8 mouse cellular contexts compared by ENCODE assay signal in the genomic region with DNA sequence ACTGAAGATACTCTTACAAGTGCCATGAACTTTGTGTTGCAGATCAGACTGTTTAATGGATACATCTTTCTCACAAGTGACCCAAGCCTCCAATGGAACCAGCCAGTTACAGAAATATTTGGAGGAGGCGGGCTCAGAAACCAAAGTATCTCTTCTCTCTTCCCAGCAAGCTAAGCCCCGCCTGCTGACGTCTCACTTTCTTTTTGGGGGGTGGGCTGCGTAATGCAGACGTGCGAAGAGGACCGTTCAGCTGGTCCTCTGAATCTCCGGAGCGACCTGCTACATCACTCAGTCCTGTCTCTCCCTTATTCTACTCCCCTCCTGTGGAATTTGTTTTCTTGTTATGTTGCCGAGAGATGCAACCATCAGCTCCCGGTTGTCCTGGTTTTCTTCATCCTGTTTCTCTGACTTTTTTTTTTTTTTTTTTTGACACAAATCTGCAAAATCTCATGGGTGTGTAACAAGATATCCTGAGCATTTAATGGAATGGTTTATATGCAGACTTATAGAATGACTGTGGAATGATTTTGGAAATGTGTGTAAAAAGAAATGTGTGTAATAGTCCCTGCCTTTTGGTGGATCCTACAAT. TPM values are rescaled to one million over a fixed set of nuclear protein-coding genes. Genes with fewer than 3 reads are reported as not detected.
A peak's percentile ranks its signal among the peaks of the same experiment; 100 is the strongest.
DNase-seq lines count a peak whose midpoint lies in the region; ATAC-seq lines count a peak whose summit lies in the region.

No protein-coding gene starts in this region.

- peak overlapping the region; percentile 67; the same call in 1 of the 2 replicates for H3K27ac ChIP-seq in forebrain, embryonic 16.5 days (ENCODE audit: low read length)
- H3K27ac ChIP-seq in hindbrain, embryonic 13.5 days: peak overlapping the region; percentile 58; the same call in 1 of the 2 replicates

- no peaks in the 10 kb centered on the region for H3K9me3 ChIP-seq in forebrain, embryonic 16.5 days (ENCODE audit: control insufficient read depth, low read length)
- no peaks in the 10 kb centered on the region for H3K9me3 ChIP-seq in hindbrain, embryonic 13.5 days

- DNase-seq in R1 (ENCODE audit: low read depth, low spot score): peak; percentile 91
- DNase-seq in cerebellum, adult 11-12 months: peak; percentile 91
- peak; percentile 83 to 87 for DNase-seq in layer of hippocampus, postnatal 36 days
- DNase-seq in lung, postnatal 10 days: peak; percentile 69
- peak; percentile 86 to 87 for DNase-seq in right cerebral cortex, adult 2 months (ENCODE audit: low spot score in 2 of 2)
- no peak for DNase-seq in urinary bladder, adult 18-20 months (ENCODE audit: low spot score in 2 of 2)

- H3K27me3 ChIP-seq in forebrain, embryonic 16.5 days (replicated peaks; ENCODE audit: control insufficient read depth, insufficient read depth, low read length): no peaks in the 10 kb centered on the region
- H3K27me3 ChIP-seq in hindbrain, embryonic 13.5 days: peaks cover 15% of the 10 kb centered on the region; the same call in 1 of the 2 replicates

- peak overlapping the region; percentile 53 for H3K9ac ChIP-seq in forebrain, embryonic 16.5 days (replicated peaks; ENCODE audit: low read depth, low read length)
- H3K9ac ChIP-seq in hindbrain, embryonic 13.5 days: peak overlapping the region; percentile 65

- H3K36me3 ChIP-seq in forebrain, embryonic 16.5 days (ENCODE audit: control insufficient read depth, insufficient read depth): no peaks in the 10 kb centered on the region
- H3K36me3 ChIP-seq in hindbrain, embryonic 13.5 days: no peaks in the 10 kb centered on the region

- ATAC-seq in forebrain, embryonic 16.5 days: peak; percentile 79
- ATAC-seq in hindbrain, embryonic 13.5 days (ENCODE audit: low FRiP score): peak; percentile 55

- H3K4me2 ChIP-seq in forebrain, embryonic 16.5 days (ENCODE audit: low read length): peak overlapping the region; percentile 53
- peak overlapping the region; percentile 51 for H3K4me2 ChIP-seq in hindbrain, embryonic 13.5 days

- peaks cover 3% of the 10 kb centered on the region; the same call in 1 of the 2 replicates for H3K4me1 ChIP-seq in forebrain, embryonic 16.5 days (replicated peaks; ENCODE audit: control insufficient read depth, insufficient read depth, low read length)
- peaks cover 18% of the 10 kb centered on the region for H3K4me1 ChIP-seq in hindbrain, embryonic 13.5 days (replicated peaks)

- peak overlapping the region; percentile 51 for H3K4me3 ChIP-seq in forebrain, embryonic 16.5 days (replicated peaks; ENCODE audit: low read length)
- peak overlapping the region; percentile 43 for H3K4me3 ChIP-seq in hindbrain, embryonic 13.5 days

- under 1% methylated on average over 11 of the region's 11 CpGs for WGBS in forebrain, embryonic 16.5 days
- WGBS in hindbrain, embryonic 13.5 days: under 1% methylated on average over 11 of the region's 11 CpGs

RNA-seq across cellular contexts. Expression of gene Slc2a3, which starts 40.3 kb away (rescaled TPM):
- polyA plus RNA-seq in forebrain, embryonic 16.5 days (2015; fragmentation: Nextera tagmentation; extraction: Ambion mirVana): 25.9 and 33.7 TPM in 2 replicates
- 21.1 and 22.7 TPM in 2 replicates for polyA plus RNA-seq in hindbrain, embryonic 13.5 days (2015; fragmentation: Nextera tagmentation; extraction: Ambion mirVana)
- 100 to 1,000 TPM; 110 to 121 TPM for total RNA-seq in layer of hippocampus, postnatal 36 days (2021)

RNA-seq across cellular contexts. Expression of gene Nanog, which starts 53.8 kb away (rescaled TPM):
- polyA plus RNA-seq in forebrain, embryonic 16.5 days (2015; fragmentation: Nextera tagmentation; extraction: Ambion mirVana): 0.13 TPM in 1 of 2 replicates, not detected in the other
- 0.21 and 0.22 TPM in 2 replicates for polyA plus RNA-seq in hindbrain, embryonic 13.5 days (2015; fragmentation: Nextera tagmentation; extraction: Ambion mirVana)
- total RNA-seq in layer of hippocampus, postnatal 36 days (2021): not detected

RNA-seq across cellular contexts. Expression of gene Foxj2, which starts 58.6 kb away (rescaled TPM):
- 8.1 and 8.5 TPM in 2 replicates for polyA plus RNA-seq in forebrain, embryonic 16.5 days (2015; fragmentation: Nextera tagmentation; extraction: Ambion mirVana)
- polyA plus RNA-seq in hindbrain, embryonic 13.5 days (2015; fragmentation: Nextera tagmentation; extraction: Ambion mirVana): 6.0 and 6.2 TPM in 2 replicates
- total RNA-seq in layer of hippocampus, postnatal 36 days (2021): 10 to 100 TPM; 26.5 to 30.3 TPM

Comparison
In these comparisons a context has a peak if more than half of its experiments do, and no peak if none do; other contexts are left out.
1. DNase-seq: peak in R1 (single experiment), cerebellum, adult 11-12 months (single experiment), layer of hippocampus, postnatal 36 days (2 of 2), lung, postnatal 10 days (single experiment) and right cerebral cortex, adult 2 months (2 of 2); none in urinary bladder, adult 18-20 months (0 of 2).